Mouse (Mus musculus) spleen, adult 2 months (tissue): Measurements from ENCODE around the gene Fxyd3. TPM values are rescaled to one million over a fixed set of nuclear protein-coding genes. Genes with fewer than 3 reads are reported as not detected.

ENCODE experiments used
- DNase-seq, 2 experiments: peaks; one replicate each; pipeline versions ENCODE4 v3.0.0 to v3.0.0-alpha.2; 2012 to 2021; ENCODE audit warnings: low spot score in 2 of 2, low read depth in 1 of 2
- H3K27ac ChIP-seq: fragments of 200-500 bp; 2 replicates; pipeline ENCODE4 v1.5.1; 2012; ENCODE audit warnings: low read length, inconsistent platforms; ENCODE audit not compliant: insufficient read depth
- H3K27me3 ChIP-seq: fragments of 200-500 bp; 2 replicates; pipeline ENCODE4 v1.6.1; 2012; ENCODE audit warnings: mild to moderate bottlenecking, moderate library complexity, low read length, inconsistent platforms; ENCODE audit not compliant: control insufficient read depth, insufficient read depth
- H3K36me3 ChIP-seq: fragments of 200-500 bp; 2 replicates; pipeline ENCODE4 v1.6.1; 2012; ENCODE audit warnings: mild to moderate bottlenecking, low read length, inconsistent platforms; ENCODE audit not compliant: control insufficient read depth, insufficient read depth
- H3K4me1 ChIP-seq: fragments of 200-500 bp; 2 replicates; pipeline ENCODE4 v1.6.1; 2011; ENCODE audit warnings: inconsistent platforms; ENCODE audit not compliant: control insufficient read depth, insufficient read depth, insufficient read length
- H3K4me3 ChIP-seq: fragments of 200-500 bp; 2 replicates; pipeline ENCODE4 v1.5.1; 2011; ENCODE audit warnings: mild to moderate bottlenecking, inconsistent platforms; ENCODE audit not compliant: insufficient read depth, insufficient read length; ENCODE audit errors: extremely low read depth
- CTCF ChIP-seq: fragments of 200-500 bp; IDR thresholded peaks from 2 replicates; pipeline ENCODE4 v1.5.1; 2011; ENCODE audit warnings: mild to moderate bottlenecking, inconsistent platforms; ENCODE audit not compliant: insufficient read depth, insufficient read length, insufficient replicate concordance; ENCODE audit errors: extremely low read depth
- POLR2A ChIP-seq: fragments of 200-500 bp; IDR thresholded peaks from 2 replicates; pipeline ENCODE4 v1.6.1; 2011; ENCODE audit warnings: low read depth, low read length, inconsistent platforms
- WGBS: fragments of 180-500 bp; shearing (Covaris S2); methylation state at CpG from one replicate; pipeline ENCODE4 v1.1.7; 2018; 5-methylcytosine and 5-hydroxymethylcytosine counted together
- polyA plus RNA-seq: library from polyadenylated mRNA; depleted of rRNA; stranded (reverse); fragments of >200 nt; gene quantifications from 2 replicates; pipeline ENCODE4 v1.2.3, GENCODE M21; 2012; rRNA removed

Gene Fxyd3
- 0.94 and 1.8 TPM in 2 replicates for polyA plus RNA-seq

DNA sequence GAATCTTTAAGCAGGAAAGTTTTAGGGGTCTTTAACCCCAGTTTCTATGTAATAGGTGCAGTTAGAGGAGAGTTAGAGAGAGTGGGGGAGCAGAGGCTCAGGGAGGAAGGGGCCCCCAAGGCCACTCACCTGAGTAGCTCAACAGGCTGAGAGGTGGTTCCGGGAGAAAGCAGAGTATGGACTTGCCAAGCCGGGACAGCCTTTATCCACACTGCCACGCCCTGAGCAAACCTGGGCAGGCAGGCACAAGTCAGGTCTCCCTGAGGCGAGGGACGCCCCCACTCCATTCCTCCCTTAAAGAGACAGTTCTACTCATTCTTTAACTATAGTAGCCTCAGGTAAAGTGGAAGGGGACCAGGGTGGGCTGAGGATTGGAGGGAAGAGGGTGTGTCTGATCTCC is at the start of gene Fxyd3:
Gene Fxyd3 (minus strand): TSS at position 213 of the 400 bp plus-strand sequence.
- no peaks in the 10 kb centered on the region for H3K36me3 ChIP-seq
- H3K27ac ChIP-seq = no peak within 1 kb of the TSS
- TF ChIP-seq POLR2A (no peak), CTCF (no peak)
- no peak within 1 kb of the TSS for H3K4me3 ChIP-seq
- no peaks in the 10 kb centered on the region for H3K27me3 ChIP-seq
- H3K4me1 ChIP-seq = no peaks in the 10 kb centered on the region
- WGBS = 85% methylated on average over 5 of the region's 5 CpGs
- no peak for DNase-seq

DNA sequence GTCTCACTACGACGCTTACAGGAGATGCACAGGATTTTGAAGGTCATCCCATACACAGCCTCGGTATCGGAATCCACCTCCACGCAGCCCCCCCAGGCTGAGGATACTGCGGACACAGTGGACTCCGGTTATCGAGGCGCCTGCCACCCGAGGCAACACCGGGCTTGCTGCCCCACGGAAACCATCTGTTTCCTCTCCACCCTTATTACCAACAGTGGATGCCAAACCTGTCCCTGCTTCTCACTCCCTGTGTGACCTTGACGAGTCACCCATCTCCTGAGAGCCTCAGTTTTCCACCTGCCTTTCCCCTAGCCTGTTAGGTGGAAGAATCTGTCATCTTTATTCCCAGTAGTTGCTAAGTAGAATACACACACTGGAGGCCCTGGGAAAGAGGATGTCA is 48.6 kb upstream of the Fxyd3 start:
- Histone ChIP-seq H3K4me1 (peaks cover 10% of the 10 kb centered on the region), H3K36me3 (peaks cover 10% of the 10 kb centered on the region), H3K4me3 (no peak overlapping the region), H3K27ac (no peak overlapping the region), H3K27me3 (peaks cover 7% of the 10 kb centered on the region)
- WGBS = 20% methylated on average over 13 of the region's 13 CpGs
- TF ChIP-seq POLR2A (no peak), CTCF (no peak)
- no peak for DNase-seq

DNA sequence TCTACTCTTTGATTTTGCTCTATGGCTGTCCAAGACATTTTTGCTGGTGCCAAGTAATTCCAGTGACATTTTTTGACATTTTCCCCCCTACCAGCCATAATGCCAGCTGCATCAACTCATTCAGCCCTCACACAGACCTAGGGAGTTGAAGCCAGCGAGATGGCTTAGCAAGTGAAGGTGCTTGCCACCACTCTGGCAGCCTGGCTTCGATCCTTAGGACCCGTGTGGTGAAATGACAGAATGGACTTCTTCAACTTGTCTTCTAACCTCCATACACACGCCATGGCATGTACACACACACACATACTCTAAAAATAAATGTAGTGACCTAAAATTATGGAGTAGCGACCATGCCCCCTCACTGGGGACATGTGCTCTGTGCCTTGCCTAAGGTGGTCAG is 47.9 kb upstream of the Fxyd3 start:
- 78% methylated on average over 5 of the region's 5 CpGs for WGBS
- peaks cover 7% of the 10 kb centered on the region for H3K27me3 ChIP-seq
- TF ChIP-seq CTCF (no peak), POLR2A (no peak)
- no peak for DNase-seq
- H3K4me1 ChIP-seq = peaks cover 10% of the 10 kb centered on the region
- no peak overlapping the region for H3K27ac ChIP-seq
- H3K36me3 ChIP-seq = peaks cover 3% of the 10 kb centered on the region
- H3K4me3 ChIP-seq = no peak overlapping the region

DNA sequence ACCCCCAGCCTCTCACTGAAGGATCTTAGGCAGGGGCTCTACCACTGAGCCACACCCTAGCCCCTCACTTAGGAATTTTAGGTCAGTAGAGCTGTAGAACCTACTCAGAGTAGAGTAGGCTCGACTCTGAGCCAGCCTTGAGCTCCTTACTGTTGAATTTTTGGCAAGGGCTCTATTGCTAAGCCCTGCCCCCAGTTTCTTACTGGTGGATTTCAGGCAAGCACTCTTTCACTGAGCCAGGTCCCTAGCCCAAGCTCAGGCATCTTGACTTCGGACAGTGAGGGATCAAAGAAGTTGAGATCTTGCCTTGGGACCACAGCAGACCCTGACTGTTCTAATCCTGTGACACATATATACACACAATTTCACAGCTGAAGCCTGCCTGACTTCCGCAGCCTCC is 47.2 kb upstream of the Fxyd3 start:
- no peak for DNase-seq
- 91% methylated on average over 3 of the region's 3 CpGs for WGBS
- H3K4me3 ChIP-seq = no peak overlapping the region
- no peak overlapping the region for H3K27ac ChIP-seq
- TF ChIP-seq POLR2A (no peak), CTCF (no peak)
- peaks cover 7% of the 10 kb centered on the region for H3K27me3 ChIP-seq
- peaks cover 10% of the 10 kb centered on the region for H3K4me1 ChIP-seq
- H3K36me3 ChIP-seq = no peaks in the 10 kb centered on the region

DNA sequence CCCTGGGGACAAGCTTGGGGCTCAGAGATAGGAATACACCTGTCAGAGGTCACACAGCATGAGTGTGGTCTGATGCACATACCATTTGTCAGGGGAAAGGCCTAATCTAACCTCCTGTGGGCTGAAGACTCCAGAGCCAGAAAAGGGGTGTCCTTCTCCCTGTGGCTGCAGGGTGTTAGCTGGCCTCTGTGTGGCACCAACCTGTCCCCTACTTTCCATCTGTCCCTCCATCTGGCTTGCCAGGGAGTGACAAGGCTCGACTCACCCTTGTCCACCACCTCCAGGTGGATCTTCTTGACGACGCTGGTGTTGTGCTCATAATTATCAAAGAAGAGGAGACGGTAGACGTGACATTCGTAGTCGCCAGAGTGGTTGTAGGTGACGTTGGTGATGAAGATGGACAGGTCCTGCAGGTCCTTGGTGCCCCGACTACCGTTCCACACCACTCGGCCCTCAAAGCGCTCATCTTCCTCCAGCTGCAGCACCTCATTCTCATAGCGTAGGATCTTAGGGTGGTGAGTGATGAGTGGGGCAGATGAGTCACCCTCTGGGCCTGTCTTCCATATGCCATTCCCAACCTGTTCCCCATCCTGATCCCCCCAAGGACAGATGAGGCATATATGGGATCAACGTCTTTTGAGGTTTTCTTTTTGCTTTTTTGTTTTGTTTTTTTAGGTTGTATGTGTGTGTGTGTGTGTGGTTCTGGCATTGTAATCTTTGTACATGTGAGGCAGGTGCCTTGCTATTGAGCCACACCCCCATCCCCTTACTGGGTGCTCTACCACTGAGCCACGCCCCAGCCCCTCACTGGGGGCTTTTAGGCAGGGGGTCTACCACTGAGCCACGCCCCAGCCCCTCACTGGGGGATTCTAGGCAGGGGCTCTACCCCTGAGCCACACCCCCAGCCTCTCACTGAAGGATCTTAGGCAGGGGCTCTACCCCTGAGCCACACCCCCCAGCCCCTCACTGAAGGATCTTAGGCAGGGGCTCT is 46.4 kb upstream of the Fxyd3 start:
- TF ChIP-seq CTCF (no peak), POLR2A (no peak)
- Histone ChIP-seq H3K4me1 (peaks cover 10% of the 10 kb centered on the region), H3K36me3 (no peaks in the 10 kb centered on the region), H3K27ac (no peak overlapping the region), H3K27me3 (peaks cover 7% of the 10 kb centered on the region), H3K4me3 (no peak overlapping the region)
- 89% methylated on average over 16 of the region's 16 CpGs for WGBS
- DNase-seq = no peak

DNA sequence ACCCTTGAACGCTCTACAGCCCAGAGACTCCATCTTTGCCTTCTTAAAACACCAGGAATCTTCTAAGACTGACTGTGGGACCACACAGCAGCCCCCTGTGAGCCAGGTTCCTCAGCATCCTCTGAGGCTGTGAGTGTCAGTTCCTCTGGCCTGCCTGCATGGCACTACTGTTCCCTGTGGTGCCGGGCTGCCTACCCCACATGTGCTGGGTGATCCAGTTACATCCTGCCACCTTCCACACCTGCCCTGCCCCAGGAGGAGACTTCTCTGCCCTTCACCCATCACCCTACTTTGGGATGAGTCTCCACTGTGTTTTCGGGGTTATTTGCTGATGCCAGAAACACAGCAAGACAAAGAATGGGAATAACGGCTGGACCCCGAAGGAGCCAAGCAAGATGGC is 43.1 kb upstream of the Fxyd3 start:
- H3K36me3 ChIP-seq = no peaks in the 10 kb centered on the region
- no peak for DNase-seq
- H3K4me1 ChIP-seq = no peaks in the 10 kb centered on the region; the same call in 1 of the 2 replicates
- no peak overlapping the region for H3K27ac ChIP-seq
- no peaks in the 10 kb centered on the region for H3K27me3 ChIP-seq
- 93% methylated on average over 5 of the region's 5 CpGs for WGBS
- TF ChIP-seq POLR2A = no peak
- TF ChIP-seq CTCF = no peak
- H3K4me3 ChIP-seq = no peak overlapping the region

DNA sequence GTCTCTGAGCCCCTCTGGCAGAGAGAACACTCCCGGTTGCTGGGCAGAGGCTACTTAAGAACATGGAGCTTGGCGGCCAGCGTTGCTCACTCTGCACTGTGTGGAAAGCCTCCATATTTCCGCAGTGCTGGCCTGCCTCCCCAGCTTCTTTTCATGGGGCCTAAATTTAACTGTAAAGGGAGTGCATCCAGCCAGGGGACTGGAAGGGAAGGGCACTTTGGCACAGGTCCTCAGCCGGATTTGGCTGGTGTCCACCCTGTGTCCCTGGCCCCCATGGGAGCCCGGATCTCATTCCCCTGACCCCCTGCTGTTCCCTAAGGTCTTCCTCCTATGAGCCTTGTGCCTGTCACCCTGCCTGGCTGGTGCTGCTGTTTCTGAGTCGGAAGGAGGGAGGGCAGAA is 42.0 kb upstream of the Fxyd3 start:
- no peaks in the 10 kb centered on the region for H3K27me3 ChIP-seq
- TF ChIP-seq POLR2A (no peak), CTCF (no peak)
- H3K4me1 ChIP-seq = no peaks in the 10 kb centered on the region
- 82% methylated on average over 7 of the region's 7 CpGs for WGBS
- no peak overlapping the region for H3K4me3 ChIP-seq
- DNase-seq = no peak
- H3K27ac ChIP-seq = no peak overlapping the region
- H3K36me3 ChIP-seq = no peaks in the 10 kb centered on the region
